Mouse (Mus musculus): ENCODE results near the gene Gucy1a1. TPM values are rescaled to one million over a fixed set of nuclear protein-coding genes. Genes with fewer than 3 reads are reported as not detected.
"Not testable (repeated sequence)": the region's sequence is repeated elsewhere in the genome, so short reads cannot be mapped to it uniquely, and the experiment has no call there.

Gene Gucy1a1
- 10 to 100 TPM; 15.0 to 16.4 TPM for total RNA-seq (2021)
- long read RNA-seq, experiment 1, full-length matches to known transcripts = 6 of 7 reads
- long read RNA-seq, experiment 1, partial matches to known transcripts = 0 of 7 reads
- long read RNA-seq, experiment 1, other reads (novel, unspliced or antisense) = 1 of 7 reads
- long read RNA-seq, experiment 2, full-length matches to known transcripts = 1 of 1 reads
- long read RNA-seq, experiment 2, partial matches to known transcripts = 0 of 1 reads
- long read RNA-seq, experiment 2, other reads (novel, unspliced or antisense) = 0 of 1 reads

DNA sequence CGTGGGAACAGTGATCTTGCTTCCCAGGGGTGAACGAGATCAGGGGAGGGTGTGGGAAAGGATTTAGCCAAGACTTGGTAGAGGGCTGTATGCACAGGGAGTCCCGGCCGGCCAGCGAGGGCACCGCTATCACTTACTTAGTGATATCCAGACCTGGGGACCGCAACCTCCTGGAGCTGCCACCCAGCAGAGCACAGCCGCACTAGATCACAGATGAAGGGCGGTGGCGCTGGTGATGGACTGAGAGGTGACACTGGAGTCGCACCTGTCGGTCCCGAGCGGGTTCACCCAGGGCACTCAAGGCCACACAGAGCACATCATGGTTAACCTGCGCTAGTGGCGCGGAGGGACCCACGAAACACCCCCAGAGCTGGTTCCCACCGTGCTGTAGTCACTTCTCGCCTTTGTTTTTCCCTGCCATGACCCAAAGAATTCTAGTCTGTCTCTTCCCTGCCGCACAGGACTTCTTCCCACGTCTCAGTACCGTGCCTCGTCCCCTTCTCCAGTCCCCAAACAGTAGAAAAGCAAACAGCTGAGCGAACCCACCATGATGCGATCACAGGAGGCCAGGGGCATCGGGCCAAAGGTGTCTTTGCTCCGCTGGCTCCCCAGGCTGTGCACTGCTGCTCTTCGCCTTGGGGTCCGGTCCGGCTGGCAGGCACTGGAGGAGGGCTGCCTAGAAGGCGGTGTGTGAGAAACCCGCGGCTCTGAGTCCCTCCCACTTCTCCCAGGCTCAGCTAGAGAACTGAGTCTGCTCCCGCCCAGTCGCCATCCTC, at the start of gene Gucy1a1:
Gucy1a1 (minus strand) TSS at position 664 of the 776 bp plus-strand sequence.
- peak; percentile 67 to 77 for DNase-seq

DNA sequence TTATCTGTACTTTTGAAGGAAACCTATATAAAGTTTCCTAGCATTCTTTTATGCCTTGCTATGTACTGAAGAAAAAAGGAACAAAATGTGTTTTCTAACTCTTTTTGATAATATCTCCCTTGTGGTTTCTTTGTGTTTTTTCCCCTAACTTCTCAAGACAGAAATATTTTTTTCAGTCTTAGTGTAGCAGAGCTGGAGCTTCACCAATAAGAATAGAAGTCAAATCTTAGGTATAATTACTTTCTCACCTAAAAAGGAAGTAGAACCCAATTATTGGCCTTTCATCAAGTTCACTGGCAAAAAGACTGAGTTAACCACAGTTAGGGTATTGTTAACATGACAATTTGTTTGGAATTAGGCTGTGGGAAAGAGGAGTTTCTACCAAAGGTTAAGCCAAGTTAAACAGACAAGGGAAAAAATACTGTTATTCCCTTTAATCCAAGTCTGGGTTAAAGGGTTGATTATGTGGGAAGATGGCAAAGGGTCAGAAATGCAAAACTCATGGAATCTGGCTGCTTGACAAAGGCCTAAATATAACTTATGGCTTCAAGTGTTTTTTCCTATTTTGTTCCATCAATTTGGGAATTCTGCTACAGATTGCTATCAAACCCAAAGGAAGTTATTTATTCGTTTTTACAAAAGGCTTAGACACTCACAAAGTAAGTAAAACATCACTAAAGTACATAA, 46.1 kb upstream of the Gucy1a1 start:
- peak in 1 of 2 experiments; percentile 32 for DNase-seq

DNA sequence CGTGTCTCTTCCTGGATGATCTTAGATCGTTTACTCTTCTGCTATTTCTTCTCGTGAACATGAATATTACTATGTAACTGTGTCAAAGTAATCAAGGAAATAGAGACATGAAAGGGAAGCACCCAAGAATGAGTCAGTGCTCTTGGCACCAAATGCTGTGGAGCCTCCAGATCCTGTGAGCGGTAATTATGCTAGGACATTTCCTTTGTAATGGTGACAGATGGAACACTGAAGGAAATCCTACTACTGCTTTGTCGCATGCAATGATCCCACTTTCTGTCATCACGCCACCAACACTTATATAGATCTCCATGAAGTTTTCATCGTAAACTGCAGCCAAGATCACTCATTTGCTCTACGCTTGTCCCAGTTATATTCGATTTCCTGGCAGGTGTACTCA, 40.0 kb upstream of the Gucy1a1 start:
- DNase-seq = peak; percentile 37 to 39

DNA sequence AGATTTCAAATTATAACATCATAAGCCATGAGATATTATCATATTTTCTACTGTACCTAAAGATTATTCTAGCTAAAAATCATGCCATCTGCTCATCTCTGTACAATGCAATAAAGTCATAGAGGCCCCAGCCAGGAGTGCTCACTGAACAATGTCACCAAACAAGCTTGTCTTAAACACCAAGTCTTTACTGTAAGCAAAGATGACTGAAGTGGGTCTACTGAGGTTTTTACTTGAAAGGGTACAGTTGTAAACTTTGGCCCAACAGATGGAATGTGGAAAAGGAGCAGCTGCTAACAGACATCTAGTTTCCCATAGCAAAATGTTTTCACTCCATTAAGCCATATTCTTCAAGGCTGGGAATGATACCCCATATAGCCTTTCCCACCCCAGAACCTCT, 35.9 kb upstream of the Gucy1a1 start:
- no peak for DNase-seq

DNA sequence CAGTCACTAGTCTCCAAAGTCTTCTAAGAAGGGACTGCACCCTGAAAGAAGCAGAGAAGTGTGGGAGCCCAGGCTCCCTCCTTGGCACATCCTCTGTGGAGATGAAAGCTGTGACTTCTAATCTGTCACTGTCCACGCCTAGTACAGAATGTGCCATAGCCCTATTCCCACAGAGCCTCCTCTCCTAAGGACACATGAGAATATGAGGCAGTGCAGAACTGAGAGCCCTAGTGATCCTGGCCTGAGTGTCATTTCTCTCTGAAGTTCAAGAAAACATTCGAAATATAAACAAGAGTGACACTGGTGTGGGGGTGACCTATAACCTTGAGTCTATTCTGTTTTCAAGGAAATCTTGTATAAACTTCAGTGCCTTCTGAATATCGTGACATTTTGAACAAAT, 34.7 kb upstream of the Gucy1a1 start:
- peak; percentile 14 to 62 for DNase-seq

DNA sequence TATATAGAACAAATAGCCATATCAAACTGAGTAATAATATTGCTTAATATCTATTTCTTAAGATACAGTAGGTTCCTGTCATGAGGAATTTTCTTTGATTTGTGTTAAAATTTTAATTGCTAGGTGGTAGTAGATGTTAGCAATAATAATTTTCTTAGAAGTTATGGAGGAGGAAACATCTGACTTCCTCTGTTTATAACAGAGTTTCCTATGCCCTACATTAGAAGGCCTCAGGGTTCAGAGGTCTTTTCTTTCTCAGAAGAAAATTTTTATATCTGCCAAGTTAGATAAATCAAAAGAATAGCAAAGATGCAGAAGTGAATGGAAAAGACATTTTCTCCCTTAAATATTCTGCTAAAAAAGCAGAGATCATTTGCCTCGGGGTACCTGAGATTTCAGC, 29.9 kb upstream of the Gucy1a1 start:
- no peak for DNase-seq

DNA sequence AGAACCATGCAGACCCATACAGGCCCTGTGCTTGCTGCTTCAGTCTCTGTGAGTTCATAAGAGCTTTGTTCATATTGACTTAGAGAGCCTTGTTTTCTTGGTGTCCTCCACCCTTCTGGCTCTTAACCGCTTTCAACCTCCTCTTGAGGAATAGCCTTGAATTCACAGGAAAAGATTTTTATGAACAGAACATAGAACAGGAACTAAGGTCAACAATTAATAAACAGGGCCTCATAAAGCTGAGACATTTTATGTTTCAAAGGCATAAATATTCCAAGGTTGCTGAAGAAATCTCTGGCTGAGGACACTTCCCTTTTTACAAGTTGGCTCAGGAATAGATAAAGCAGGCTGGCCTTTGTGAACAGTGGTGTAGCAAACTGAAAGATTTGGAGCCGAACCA, 21.5 kb upstream of the Gucy1a1 start:
- no peak for DNase-seq

DNA sequence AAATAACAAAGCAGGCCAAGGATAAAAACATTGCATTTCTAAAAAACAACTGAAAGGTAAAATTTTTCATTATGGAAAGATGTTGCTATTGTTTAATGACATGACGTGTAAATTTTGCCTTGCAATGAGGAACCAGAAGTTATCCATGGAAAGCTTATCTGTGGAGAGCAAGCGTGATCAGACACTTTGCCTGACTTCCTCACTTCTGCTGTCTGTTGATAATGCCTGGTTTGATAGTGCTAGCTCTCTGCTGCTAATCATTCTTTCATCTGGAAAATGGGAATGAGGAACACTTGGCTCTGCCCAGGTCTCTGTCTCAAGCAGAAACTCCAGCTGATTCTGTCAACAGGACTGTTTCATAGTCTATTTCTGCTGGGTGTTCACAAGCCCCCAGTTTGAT, 20.3 kb upstream of the Gucy1a1 start:
- DNase-seq = no peak

DNA sequence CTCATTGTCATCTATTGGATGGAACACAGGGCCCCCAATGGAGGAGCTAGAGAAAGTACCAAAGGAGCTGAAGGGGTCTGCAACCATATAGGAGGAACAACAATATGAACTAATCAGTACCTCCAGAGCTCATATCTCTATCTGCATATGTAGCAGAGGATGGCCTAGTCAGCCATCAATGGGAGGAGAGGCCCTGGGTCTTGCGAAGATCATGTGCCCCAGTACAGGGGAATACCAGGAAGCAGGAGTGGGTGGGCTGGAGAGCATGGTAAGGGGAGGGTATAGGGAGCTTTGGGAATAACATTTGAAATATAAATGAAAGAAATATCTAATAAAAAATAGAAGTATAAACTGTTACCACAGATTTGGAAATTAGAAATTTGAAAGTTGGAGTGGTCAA, 17.4 kb upstream of the Gucy1a1 start:
- not testable (repeated sequence) for DNase-seq

DNA sequence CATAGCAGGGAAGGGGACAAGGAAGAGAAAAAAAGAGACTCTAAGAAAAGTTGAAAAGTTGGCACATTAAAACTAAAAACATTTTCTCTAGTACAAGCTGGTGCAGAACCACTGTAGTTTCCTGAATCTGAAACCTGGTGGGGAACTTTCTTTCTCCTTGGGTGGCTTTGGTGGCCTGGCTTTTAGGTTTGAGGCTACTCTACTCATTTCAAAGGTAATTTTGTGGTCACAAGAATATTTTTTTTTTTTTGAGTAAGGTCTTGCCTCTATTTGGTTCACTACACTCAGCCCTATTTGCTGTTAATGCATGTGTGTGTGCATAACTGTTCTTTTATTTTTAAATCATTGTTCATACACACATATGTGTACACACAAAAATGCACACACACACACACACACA, 389 bp upstream of the Gucy1a1 start:
- no peak for DNase-seq

DNA sequence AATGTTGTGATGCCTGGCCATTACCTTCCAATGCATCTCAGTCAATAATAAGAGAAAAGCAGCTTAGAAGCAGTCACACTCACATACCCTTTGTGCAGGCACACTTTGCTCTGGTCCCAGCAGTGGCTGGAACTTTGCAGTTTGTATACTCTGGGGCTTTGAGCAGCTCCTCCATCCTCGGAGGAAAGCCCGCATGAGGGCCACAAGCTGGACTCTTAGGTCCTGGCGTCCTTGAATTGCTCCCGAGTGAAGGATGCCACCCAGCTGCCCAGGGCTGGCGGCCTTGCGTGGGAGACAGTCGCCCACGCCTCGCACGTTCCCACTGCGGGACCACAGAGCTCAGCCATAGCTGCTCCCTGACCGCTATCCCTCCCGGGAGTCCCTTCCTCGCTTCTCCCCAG, 864 bp downstream of the Gucy1a1 start:
- DNase-seq = peak in 1 of 2 experiments; percentile 38

DNA sequence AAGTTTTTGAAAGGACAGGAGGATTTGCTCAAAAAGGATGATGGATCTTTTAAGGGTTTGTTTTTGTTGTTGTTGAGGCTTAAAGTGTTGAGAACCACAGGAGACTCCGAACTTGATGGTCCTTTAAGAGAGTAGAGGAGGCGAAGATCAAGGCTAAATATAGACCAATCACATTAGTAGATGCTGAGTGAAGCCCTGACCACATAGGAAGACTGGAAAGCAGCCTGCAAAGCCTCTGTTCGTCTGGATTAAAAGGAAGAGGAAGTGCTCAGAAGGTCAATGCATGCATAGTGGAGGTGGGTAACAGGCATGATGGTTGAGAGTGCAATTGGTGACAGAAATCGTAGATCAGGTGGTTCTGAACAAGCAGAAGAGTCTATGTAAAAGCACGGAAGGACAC, 4.8 kb downstream of the Gucy1a1 start:
- DNase-seq = peak in 1 of 2 experiments; percentile 29

DNA sequence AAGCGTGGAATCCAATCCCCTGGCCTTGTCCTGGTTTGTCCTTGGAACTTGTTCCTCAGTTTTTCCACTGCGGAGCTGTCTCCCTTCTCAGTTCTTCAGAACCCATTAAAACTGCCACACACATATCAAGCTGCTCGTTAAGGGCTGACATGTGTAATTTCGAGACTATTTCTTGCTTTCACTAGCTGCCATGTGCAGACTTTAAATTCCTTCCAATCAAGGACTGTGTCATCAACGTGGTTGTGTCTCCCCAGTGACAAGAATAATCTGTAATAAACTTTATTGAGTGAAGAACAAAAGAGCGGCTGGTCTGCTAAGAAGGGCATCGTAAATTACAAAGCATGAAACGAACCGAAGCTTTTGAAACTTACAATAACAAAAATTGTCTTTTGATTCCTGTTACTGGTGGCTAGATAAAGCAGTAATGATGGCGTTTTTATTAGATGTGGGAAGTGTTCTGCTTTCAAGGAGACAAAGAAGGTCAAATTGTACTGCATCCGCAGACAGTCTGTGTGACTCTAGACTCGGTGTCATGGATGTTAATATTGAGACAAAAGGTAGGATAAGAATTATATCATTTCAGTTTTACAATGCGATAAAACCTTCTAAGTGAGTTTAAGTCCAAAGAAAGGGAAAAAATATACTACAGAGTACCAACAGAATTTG, 7.5 kb downstream of the Gucy1a1 start:
- DNase-seq = no peak

DNA sequence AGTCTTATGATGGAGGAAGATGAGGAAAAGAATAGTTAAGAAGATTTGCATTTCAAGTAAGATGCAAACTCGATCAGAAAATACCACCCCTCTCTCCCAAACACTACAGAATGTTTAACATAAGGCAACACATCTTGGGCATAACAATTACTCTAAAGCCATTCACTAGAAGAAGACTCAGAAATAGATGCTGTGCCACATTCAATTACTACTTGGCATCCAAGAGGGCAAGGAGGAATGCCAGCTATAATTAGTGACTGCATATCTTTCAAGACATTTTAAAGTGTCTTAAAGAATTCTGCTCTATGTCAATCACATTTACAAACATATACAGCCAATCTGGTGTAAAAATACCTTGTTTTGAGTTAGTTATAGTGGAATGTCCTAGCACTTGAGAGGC, 10.1 kb downstream of the Gucy1a1 start:
- DNase-seq = no peak

DNA sequence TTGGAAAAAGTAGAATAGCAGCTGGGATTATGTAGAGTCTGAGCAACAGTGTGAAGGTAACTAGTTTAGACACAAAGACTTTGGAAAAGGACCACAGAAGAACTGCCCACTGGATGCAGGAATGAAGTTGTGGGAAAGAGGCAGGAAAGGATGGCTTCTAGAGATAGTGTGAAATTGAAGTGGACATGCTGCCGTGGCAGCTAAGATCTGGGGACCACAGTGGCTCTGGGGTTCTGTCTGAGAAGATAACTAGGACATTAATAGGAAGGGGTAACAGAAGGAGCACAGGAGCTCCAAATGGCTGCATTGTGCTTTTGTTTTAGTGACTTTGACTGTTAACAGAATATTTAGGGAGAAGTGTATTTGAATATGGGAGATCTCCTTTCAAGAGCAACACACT, 16.3 kb downstream of the Gucy1a1 start:
- DNase-seq = no peak

DNA sequence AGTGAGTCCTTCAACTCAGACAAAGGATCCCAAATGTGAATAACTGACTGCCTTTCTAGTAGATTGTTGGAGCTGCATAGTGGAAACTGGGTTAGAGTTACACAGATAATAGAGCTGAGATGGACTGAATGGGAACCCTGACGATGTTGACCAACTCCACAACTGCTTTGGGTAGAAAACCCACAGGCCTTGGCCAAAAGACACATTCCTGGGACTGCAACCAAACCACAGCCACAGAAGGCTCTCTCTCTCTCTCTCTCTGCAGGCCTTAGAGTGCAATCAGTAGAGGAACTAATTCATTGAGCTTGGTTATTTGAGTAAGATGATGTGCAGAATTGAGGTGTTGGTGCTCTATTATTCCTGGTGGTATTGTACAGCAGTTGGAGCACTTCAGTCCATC, 21.0 kb downstream of the Gucy1a1 start:
- DNase-seq = peak; percentile 30 to 36

DNA sequence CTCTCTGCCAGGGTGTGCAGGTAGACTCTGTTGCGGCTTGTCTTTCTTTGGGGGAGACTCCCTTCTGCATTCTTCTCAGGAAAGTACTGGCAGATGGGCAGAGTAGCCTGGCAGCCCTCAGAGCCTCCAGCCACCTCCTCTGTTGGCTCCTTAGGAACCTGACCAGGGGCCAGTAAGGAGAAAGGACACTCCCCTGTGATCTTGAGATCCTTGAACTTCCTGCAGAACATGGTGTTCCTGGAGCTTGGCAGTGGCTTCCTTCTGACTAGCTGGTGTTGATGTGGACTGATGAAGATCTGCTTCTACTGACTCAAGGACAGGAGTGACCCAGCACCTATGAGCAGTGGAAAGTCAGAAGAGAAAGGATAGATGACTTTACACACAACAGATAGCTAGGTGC, 26.7 kb downstream of the Gucy1a1 start:
- peak in 1 of 2 experiments; percentile 22 for DNase-seq

DNA sequence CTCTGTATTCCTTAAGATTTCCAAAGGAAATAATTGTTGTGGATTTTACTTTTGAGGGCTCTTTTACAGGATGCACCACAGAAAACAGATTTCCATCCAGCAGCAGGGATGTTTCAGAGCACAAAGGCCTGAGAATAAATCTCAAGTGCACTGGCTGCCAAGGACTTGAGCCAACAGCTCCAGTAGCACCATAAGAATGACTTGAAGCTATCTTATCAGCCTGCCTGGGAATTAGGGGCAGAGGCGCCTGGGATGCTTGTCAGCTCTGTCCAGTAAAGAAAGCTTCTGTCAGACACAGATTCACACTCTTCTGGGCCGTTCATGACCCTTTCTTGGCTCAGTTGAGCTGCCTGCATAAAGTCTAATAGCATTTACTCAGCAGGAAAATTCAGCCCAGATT, 33.1 kb downstream of the Gucy1a1 start:
- peak; percentile 63 to 80 for DNase-seq

DNA sequence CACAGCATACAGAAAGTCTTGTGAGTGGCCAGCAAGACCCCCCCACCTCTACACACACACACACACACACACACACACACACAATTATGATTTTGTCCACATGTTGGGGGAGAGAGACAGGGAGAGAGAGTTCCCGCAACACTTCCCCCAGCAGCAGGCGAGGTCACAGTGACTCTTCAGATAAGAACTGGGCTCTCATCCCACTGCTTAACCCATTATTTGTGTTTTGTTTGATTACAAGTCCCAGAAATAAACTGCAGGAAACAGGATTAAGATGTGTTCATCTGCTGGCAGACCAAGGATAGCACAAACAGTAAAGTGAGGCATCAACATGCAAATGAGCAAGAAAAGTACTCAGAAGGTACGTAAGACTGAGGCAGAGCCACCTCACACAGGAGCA, 33.6 kb downstream of the Gucy1a1 start:
- DNase-seq = peak; percentile 49 to 52

DNA sequence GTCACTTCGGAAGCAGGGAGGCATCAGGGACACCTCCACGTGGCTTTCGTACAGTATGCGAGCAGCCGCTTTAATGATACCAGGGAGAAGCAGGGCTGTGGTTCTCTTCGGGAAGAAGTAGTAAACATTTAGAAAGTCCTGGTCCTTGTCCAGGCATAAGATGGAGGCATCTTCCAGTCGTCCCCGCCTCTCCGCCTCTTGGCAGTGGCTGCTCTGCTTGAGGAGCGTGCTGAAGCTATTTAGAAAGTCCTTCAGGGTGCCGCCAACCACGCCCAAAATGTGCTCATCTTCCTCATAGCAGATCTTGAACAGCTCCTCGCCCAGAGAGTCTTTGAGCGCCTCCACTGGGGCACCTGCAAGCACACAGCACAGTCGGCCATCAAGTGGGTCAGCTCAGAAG, 36.6 kb downstream of the Gucy1a1 start:
- DNase-seq = no peak

DNA sequence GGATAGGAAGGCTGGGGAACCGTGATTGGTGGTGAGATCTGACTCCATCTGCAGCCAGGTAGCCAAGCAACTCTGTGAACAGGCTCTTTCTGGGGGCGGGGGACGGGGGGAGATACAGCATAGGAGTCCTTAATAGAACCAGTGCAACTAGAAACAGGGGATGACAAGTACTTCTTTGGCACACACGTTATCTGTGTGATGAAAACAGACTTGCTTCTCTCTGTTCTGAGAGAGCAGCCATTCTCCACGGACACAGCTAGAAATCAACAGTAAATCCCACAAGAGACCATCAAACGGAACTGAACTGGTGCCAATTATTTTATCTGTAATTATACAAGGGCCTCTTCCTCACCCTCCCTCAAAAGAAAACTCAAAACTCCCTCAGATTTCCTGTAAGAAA, 41.4 kb downstream of the Gucy1a1 start:
- DNase-seq = peak; percentile 29 to 33

DNA sequence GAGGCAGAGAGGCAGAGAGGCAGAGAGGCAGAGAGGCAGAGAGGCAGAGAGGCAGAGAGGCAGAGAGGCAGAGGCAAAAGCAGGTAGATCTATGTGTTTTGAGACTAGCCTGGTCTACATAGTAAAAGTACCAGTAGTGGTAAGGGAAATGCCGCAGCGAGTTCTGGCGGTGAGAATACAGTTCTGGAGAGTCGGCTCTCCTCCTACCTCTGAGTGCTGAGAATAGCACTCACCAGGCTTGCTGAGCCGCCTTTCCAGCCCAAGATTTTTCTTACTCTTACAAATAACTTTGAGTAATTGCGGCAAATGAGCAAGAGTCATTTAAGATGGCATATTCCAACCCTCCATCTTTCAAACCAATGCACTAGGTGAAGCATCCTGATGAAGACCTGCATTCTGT, 46.5 kb downstream of the Gucy1a1 start:
- no peak for DNase-seq

DNA sequence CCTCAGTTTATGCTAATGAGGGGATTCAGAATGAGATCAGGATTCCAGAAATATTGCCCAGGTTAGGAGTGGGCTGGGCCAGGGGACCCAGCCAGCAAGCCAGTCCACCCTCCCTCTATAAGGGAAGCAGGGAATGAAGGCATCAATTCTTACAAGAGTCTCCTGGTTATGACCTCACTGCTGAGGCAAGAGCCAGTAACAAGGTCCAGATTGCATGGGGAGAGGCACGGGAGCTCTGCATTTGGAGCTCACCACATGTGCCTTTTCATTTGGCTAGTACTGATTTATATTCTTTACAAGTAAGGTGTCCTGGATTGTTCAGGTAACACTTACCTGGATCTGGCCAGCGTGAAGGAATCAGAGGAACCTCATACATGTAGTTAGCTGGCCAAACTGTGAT, 48.8 kb downstream of the Gucy1a1 start:
- DNase-seq = no peak
